Mouse (Mus musculus) adrenal gland, adult (tissue): Measurements from ENCODE around the gene Vmn1r227.

Source experiments
- DNase-seq, 2 experiments: peaks; one replicate each; pipeline ENCODE4 v3.0.0; 2022 to 2023; ENCODE audit warnings: low spot score in 1 of 2; ENCODE audit not compliant: inconsistent age in 2 of 2

Vmn1r227 gene

DNA sequence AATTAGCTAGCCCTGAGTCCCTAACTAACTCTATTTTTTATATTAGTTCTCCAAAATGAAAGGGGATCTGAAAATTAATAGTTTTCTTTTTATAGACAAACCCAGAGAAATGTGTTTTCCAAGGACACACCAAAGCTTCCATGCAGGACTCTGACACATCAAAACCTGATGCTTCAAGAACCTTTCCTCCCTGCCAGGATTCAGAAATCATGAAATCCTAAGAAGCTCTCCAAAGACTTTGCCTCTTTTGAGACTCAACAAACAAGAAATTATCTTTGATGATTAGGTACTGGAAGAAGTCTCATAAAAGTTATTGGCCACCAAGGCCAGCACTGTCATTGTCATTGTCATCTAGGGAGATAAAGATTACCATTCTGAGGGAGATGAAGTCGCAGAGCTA lies at the start of gene Vmn1r227:
TSS of gene Vmn1r227 (plus strand) at position 301 of the 400 bp plus-strand sequence.
- no peak for DNase-seq

GRCm38 (mm10) chr17:20682543-20682942 lies 47.1 kb upstream of the Vmn1r227 start, which contains the start of gene Vmn1r226:
Gene Vmn1r226 (plus strand): TSS chr17:20682843.
- DNase-seq, result no peak

DNA sequence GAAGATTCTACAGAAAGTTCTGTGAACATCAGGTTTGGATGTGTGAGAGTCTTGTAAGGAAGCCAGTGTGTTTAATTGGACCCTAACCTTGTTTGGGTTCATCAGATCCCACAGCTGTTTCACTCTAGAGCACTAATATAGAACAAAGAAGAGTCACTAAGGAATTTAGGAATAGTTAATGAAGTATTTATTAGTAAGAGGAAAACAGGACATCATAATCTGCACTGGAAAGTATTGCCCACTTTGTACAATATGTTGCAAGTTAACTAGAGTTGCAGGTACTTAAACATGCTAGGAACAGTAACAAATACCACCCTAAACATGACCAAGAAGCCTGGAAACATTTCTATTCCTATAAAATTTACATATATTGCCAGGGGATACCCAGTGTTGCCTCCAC lies 56.4 kb downstream of the Vmn1r227 start, which contains the start of gene Vmn1r228:
TSS of gene Vmn1r228 (minus strand) at position 101 of the 400 bp plus-strand sequence.
- DNase-seq, result no peak
